Mouse (Mus musculus) adrenal gland, postnatal 4 days (tissue): ENCODE measurements around the gene Ier5. TPM values are rescaled to one million over a fixed set of nuclear protein-coding genes. Genes with fewer than 3 reads are reported as not detected.

Experiments
- DNase-seq, 2 experiments: peaks; one replicate each; pipeline ENCODE4 v3.0.0; 2021 to 2022; ENCODE audit warnings: low spot score in 2 of 2, mixed read lengths in 2 of 2
- long read RNA-seq, 2 experiments: library from polyadenylated mRNA; stranded (forward); transcript quantifications; one replicate each; pipeline ENCODE4 v2.0.0; 2021
- total RNA-seq, 2 experiments: library from RNA; stranded (reverse); gene quantifications; 2 replicates each; pipeline ENCODE4 v1.2.3; 2021

The Ier5 gene
- total RNA-seq = 10 to 100 TPM; 12.8 to 14.4 TPM
- long read RNA-seq, experiment 1, transcript Ier5-201 (1 exons, 3,276 nt) = major isoform, 37 of 37 reads
- long read RNA-seq, experiment 1, partial matches to known transcripts = 0 of 37 reads
- long read RNA-seq, experiment 1, other reads (novel, unspliced or antisense) = 0 of 37 reads
- long read RNA-seq, experiment 2, transcript Ier5-201 (1 exons, 3,276 nt) = major isoform, 71 of 71 reads
- long read RNA-seq, experiment 2, partial matches to known transcripts = 0 of 71 reads
- long read RNA-seq, experiment 2, other reads (novel, unspliced or antisense) = 0 of 71 reads

GRCm38 (mm10) chr1:155099280-155099848, at the start of gene Ier5:
TSS of gene Ier5 (minus strand) at chr1:155099636.
- peak; percentile 87 to 93 for DNase-seq

- DNase-seq = no peak
Observed at GRCm38 (mm10) chr1:155147228-155147627, 47.8 kb upstream of the Ier5 start.

GRCm38 (mm10) chr1:155146572-155146980, 47.1 kb upstream of the Ier5 start, which contains the start of gene Mr1:
TSS of gene Mr1 (minus strand) at chr1:155146814.
- peak in 1 of 2 experiments; percentile 8 for DNase-seq

- DNase-seq = no peak
Observed at GRCm38 (mm10) chr1:155145620-155146019, 46.2 kb upstream of the Ier5 start.

- DNase-seq = no peak
Observed at GRCm38 (mm10) chr1:155140076-155140475, 40.6 kb upstream of the Ier5 start.

GRCm38 (mm10) chr1:155138795-155139194, 39.4 kb upstream of the Ier5 start:
- peak in 1 of 2 experiments; percentile 33 for DNase-seq

- no peak for DNase-seq
Observed at GRCm38 (mm10) chr1:155134866-155135265, 35.4 kb upstream of the Ier5 start.

GRCm38 (mm10) chr1:155127429-155127934, 28.0 kb upstream of the Ier5 start:
- DNase-seq = no peak

- no peak for DNase-seq
Observed at GRCm38 (mm10) chr1:155126716-155127115, 27.3 kb upstream of the Ier5 start.

GRCm38 (mm10) chr1:155124397-155124796, 25.0 kb upstream of the Ier5 start:
- no peak for DNase-seq

- no peak for DNase-seq
Observed at GRCm38 (mm10) chr1:155121977-155122939, 22.8 kb upstream of the Ier5 start.

- DNase-seq = no peak
Observed at GRCm38 (mm10) chr1:155119719-155120118, 20.3 kb upstream of the Ier5 start.

GRCm38 (mm10) chr1:155113946-155114345, 14.5 kb upstream of the Ier5 start:
- no peak for DNase-seq

- DNase-seq = no peak
Observed at GRCm38 (mm10) chr1:155112875-155113274, 13.4 kb upstream of the Ier5 start.

- no peak for DNase-seq
Observed at GRCm38 (mm10) chr1:155112118-155112517, 12.7 kb upstream of the Ier5 start.

GRCm38 (mm10) chr1:155111491-155111890, 12.1 kb upstream of the Ier5 start:
- no peak for DNase-seq

- DNase-seq = no peak
Observed at GRCm38 (mm10) chr1:155109387-155110350, 10.2 kb upstream of the Ier5 start.

- no peak for DNase-seq
Observed at GRCm38 (mm10) chr1:155108412-155108811, 9.0 kb upstream of the Ier5 start.

- DNase-seq = no peak
Observed at GRCm38 (mm10) chr1:155107843-155108242, 8.4 kb upstream of the Ier5 start.

GRCm38 (mm10) chr1:155106310-155106709, 6.9 kb upstream of the Ier5 start:
- DNase-seq = no peak
